Mouse (Mus musculus): ENCODE measurements around the gene Gmds.

The Gmds gene

GRCm38 (mm10) chr13:31825180-31825579 is 513.4 kb downstream of the Gmds start:
- in situ Hi-C loops (cut with MboI; ENCODE audit: unreplicated experiment in 2 of 2) = no loop called here

GRCm38 (mm10) chr13:31823316-31823715 is 515.2 kb downstream of the Gmds start:
- in situ Hi-C loops (cut with MboI; ENCODE audit: unreplicated experiment in 2 of 2) = no loop called here

DNA sequence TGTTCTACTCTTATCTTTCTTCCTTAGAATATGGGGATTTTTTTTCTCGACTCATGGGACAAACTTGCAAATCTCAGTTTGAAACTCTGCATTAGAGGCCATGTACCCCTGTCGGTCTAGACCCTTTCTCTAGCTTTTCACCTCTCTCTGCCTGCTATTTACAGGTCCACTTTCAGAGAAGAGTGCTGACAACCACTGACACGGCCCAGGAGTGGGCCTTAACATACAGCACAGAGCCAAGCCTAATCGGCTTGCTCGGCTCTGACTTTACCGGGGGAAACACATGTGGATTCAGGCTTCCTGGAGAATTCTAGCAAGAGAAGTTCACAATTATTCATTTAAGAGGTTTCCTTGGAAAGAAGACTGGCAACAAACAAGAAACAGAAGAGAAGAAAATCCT is 517.5 kb downstream of the Gmds start:
- in situ Hi-C loops (cut with MboI; ENCODE audit: unreplicated experiment in 2 of 2) = no loop called here

GRCm38 (mm10) chr13:31820587-31821017 is 517.9 kb downstream of the Gmds start:
- in situ Hi-C loops (cut with MboI; ENCODE audit: unreplicated experiment in 2 of 2) = no loop called here

DNA sequence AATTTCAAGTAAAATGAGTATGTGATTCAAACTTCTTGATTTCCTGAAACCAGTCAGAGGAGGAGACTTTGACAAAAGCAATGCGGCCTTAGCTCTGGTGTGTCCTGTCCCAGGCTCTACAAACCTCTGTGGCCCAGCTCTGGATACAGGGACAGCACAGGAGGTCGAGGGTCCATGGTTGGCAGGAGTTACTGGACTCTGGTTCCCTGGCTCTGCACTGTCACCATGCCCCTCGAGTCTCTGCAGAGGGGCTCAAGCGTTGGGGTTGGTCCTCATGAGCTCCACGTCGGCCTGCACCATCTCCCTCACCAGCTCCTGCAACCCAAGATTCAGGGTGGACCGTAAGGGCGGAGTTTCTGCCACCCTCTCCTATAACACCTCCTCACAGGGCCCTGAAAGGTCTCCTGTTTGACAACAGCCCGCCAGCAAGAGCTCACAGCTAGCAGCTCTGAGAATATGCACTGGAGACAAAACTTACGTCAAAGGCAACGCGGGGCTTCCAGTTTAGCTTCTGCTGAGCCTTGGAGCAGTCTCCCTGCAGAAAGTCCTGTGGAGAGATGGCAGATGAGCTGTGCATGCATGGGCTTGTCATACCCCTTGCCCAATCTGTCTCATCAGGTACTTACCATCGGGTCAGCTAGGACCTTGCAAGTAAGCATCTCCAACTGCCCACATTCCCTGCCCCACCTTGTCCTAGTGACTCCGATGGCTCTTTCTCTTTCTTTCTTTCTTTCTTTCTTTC is 518.7 kb downstream of the Gmds start:
- in situ Hi-C loops (cut with MboI; ENCODE audit: unreplicated experiment in 2 of 2) = no loop called here

GRCm38 (mm10) chr13:31818337-31818736 is 520.2 kb downstream of the Gmds start:
- in situ Hi-C loops (cut with MboI; ENCODE audit: unreplicated experiment in 2 of 2) = no loop called here

GRCm38 (mm10) chr13:31815383-31816003 is 523.0 kb downstream of the Gmds start:
- in situ Hi-C loops (cut with MboI; ENCODE audit: unreplicated experiment in 2 of 2) = no loop called here

DNA sequence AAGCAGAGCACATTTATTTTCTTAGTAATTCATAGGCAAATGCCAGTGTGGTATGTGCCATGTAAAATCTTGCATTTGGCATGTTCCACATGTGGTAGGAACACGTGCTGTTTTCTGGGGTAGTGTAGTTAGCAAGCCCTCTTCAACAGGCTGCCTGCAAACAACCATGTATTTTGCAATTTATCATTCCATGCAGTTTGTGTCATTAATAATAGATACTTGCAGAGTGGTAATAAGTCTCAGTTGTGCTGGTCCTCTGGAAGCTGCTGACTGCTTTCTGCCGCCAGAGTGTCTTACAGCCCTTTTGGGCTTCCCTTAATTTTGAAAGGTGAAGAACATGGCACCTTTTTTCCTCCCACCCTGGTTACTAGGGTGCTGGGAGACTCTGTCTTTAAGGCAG is 525.8 kb downstream of the Gmds start:
- in situ Hi-C loops (cut with MboI; ENCODE audit: unreplicated experiment in 2 of 2) = no loop called here

DNA sequence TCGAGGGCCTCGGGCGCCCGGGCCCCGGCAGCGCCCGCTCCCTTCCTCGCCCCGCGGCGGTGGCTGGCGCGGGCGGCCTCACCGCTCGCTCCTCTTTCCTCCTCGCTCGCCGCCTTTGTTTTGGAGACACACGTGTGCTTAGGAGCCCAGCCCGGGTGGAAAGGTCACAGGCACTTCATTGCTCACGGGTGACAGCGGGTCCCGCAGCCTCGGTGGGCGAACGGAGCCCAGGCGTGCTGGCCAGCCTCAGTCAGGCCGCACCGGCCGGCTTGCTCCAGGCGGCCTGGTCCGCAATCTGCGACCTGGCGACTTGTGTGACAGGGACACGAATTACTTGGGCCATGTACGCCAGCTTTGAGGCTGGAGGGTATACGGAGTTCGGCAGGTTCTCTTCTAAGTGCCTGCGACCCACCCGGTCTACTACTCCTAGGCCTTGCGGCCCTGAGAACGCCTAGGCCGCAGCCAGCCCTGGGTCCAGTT is 527.0 kb downstream of the Gmds start:
- in situ Hi-C loops (cut with MboI; ENCODE audit: unreplicated experiment in 2 of 2) = no loop called here

GRCm38 (mm10) chr13:31810693-31811541 is 527.6 kb downstream of the Gmds start:
- in situ Hi-C loops (cut with MboI; ENCODE audit: unreplicated experiment in 2 of 2) = no loop called here

DNA sequence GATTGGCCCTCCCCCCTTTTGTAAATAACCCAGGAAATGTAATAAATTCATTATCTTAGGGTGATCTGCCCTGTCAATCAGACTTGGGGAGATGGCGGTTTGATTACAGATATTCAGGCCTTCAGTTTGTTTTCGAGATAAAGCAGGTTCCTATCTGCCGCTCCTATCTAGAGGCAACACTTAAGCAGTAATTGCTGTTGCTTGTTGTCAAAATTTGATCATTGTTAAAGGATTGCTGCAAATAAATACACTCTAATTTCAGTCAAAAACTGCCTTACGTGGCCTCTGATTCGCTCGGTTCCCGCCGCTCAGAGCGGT is 528.2 kb downstream of the Gmds start:
- in situ Hi-C loops (cut with MboI; ENCODE audit: unreplicated experiment in 2 of 2) = no loop called here

DNA sequence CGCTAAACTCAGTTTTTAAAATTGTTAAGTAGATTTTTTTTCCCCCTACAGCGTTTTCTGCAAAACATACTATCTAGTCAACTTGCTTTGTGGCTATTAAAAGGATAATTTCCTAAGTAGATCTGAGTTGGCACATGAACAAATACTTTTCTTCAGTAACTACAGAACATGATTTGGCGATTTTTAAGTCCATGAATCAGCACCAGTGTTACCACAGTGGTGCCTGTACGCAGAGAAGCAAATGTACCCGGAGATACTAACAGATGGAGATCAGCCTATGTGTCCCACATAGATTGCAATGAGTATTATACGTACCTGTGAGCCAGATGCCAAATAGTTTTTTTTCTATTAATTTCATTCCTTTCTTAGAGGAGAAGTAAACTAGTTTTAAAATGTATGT is 528.8 kb downstream of the Gmds start:
- in situ Hi-C loops (cut with MboI; ENCODE audit: unreplicated experiment in 2 of 2) = loop anchor here (5.0 to 10.0 kb wide), 5 partner anchors 408 to 798 kb away; no protein-coding TSS in a partner anchor

DNA sequence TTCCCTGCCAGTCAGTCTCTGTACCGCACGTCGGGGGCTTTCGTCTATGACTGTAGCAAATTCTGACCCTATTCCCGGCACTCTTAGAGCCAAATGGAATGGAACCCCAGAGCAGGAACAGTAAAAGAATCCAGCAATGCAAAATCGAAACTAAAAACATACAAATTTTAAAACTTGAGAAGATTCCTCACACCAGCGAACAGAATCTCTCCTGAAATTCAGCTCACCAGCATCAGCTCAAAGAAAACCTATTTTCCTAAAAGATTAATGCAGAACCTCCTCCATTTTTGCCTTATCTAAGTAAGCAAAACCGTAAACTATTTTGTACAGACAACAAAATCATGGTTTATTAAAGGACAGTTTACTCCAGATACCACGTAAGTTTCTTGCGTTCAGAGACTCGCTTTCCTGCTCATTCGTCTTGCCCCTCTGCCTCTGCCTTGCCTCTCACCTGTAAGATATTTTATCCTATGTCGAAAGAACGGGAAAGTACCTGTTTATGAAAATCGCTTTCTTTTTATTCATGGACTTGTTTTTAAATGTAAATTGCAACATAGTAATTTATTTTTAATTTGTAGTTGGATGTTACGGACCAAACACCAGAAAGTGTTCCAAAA is 529.6 kb downstream of the Gmds start:
- in situ Hi-C loops (cut with MboI; ENCODE audit: unreplicated experiment in 2 of 2) = loop anchor here (5.0 to 10.0 kb wide), 5 partner anchors 408 to 798 kb away; no protein-coding TSS in a partner anchor

- in situ Hi-C loops (cut with MboI; ENCODE audit: unreplicated experiment in 2 of 2) = loop anchor here (5.0 to 10.0 kb wide), 5 partner anchors 409 to 799 kb away; no protein-coding TSS in a partner anchor
Measured at GRCm38 (mm10) chr13:31808116-31808803, 530.3 kb downstream of the Gmds start.

DNA sequence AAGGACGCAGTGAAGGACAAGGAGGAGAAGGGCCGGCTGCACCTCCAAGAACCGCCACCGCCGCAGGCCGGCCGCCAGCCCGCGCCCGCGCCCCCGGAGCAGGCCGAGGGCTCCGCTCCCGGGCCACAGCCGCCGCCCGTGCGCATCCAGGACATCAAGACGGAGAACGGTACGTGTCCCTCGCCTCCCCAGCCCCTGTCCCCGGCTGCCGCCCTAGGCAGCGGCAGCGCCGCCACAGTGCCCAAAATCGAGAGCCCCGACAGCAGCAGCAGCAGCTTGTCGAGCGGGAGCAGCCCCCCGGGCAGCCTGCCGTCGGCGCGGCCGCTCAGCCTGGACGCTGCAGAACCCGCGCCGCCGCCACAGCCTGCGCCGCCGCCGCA is 530.8 kb downstream of the Gmds start:
- in situ Hi-C loops (cut with MboI; ENCODE audit: unreplicated experiment in 2 of 2) = loop anchor here (5.0 to 10.0 kb wide), 5 partner anchors 410 to 800 kb away; no protein-coding TSS in a partner anchor

DNA sequence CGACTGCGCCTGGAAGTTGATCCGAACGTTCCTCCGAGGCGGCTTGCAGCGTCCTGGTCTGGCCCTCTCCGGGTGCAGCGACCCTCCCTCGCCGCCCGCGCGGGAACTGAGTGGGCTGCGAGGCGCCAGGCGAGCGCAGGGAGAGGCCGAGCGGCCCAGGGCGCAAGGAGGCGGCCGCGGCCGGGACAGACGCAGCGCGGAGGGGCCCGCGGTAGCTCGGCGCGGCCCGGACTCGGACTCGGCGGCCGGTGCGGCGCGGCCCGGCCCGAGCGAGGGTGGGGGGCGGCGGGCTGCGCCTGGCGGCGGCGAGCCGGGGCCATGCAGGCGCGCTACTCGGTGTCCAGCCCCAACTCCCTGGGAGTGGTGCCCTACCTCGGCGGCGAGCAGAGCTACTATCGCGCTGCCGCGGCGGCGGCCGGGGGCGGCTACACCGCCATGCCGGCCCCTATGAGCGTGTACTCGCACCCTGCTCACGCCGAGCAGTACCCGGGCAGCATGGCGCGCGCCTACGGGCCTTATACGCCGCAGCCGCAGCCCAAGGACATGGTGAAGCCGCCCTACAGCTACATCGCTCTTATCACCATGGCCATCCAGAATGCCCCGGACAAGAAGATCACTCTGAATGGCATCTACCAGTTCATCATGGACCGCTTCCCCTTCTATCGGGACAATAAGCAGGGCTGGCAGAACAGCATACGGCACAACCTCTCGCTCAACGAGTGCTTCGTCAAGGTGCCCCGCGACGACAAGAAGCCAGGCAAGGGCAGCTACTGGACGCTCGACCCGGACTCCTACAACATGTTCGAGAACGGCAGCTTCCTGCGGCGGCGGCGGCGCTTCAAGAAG is 531.4 kb downstream of the Gmds start:
- in situ Hi-C loops (cut with MboI; ENCODE audit: unreplicated experiment in 2 of 2) = loop anchor here (5.0 to 10.0 kb wide), 5 partner anchors 410 to 800 kb away; no protein-coding TSS in a partner anchor

GRCm38 (mm10) chr13:31806428-31806832 is 532.1 kb downstream of the Gmds start, which contains the start of gene Foxc1:
Gene Foxc1 (plus strand): TSS chr13:31806633.
- in situ Hi-C loops (cut with MboI; ENCODE audit: unreplicated experiment in 2 of 2) = loop anchor here (5.0 to 10.0 kb wide), 5 partner anchors 411 to 801 kb away; no protein-coding TSS in a partner anchor

DNA sequence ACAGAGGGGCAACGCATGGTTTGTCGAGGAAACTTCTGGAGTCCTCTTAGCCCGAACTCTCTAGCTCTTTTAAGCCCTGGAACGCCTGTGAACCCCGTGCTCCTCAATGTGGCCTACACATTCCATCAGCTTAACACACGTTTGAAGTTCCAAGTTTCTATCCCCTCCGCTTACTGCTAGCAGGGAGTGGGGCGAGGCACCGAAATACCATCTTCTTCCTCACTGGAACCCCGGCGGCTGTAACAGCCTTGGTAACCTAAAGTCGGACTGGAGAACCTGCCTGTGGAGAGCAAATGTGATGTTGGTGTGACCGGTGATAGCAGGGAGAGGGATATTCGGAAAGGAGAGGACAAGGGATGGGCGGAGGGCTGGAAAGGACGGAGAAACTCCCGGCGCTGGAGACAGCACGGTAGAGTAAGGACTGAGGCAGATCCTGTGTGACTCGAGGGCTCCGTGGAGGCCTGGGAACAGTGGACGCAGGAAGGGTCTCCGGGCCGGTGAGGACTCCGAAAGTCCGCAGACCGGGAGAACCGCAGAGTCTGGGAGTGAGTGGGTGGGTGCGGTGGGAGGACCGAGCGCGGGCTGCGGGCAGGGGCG is 532.6 kb downstream of the Gmds start:
- in situ Hi-C loops (cut with MboI; ENCODE audit: unreplicated experiment in 2 of 2) = loop anchor here (5.0 to 10.0 kb wide), 5 partner anchors 411 to 801 kb away; no protein-coding TSS in a partner anchor
